Mouse (Mus musculus) monocyte, adult 5-6 weeks (primary cell): ENCODE data around the gene Mtg1. TPM values are rescaled to one million over a fixed set of nuclear protein-coding genes. Genes with fewer than 3 reads are reported as not detected.
A peak's percentile ranks its signal among the peaks of the same experiment; 100 is the strongest.
"Not testable (repeated sequence)": the region's sequence is repeated elsewhere in the genome, so short reads cannot be mapped to it uniquely, and the experiment has no call there.

Experiments
- ATAC-seq: fragments of 153-309, 156-312 bp; replicated peaks from 2 replicates; pipeline ENCODE4 v1.8.0; 2017; ENCODE audit warnings: mild to moderate bottlenecking; ENCODE audit not compliant: low TSS enrichment, insufficient number of reproducible peaks, severe bottlenecking, poor library complexity, low FRiP score
- total RNA-seq: library from RNA; stranded (forward); fragments of 200-1000, 200-491, 200-594 nt; gene quantifications from 3 replicates; pipeline ENCODE4 v1.2.3, GENCODE M21; 2017

The Mtg1 gene
- total RNA-seq, 1 experiment from 2014 or later: 4.4 TPM

GRCm38 (mm10) chr7:140125278-140126021 lies 11.9 kb upstream of the Mtg1 start:
- ATAC-seq: peak; percentile 96

GRCm38 (mm10) chr7:140126022-140126350 lies 11.4 kb upstream of the Mtg1 start:
- ATAC-seq: no peak

GRCm38 (mm10) chr7:140126934-140127333 lies 10.4 kb upstream of the Mtg1 start:
- ATAC-seq: no peak

GRCm38 (mm10) chr7:140127911-140128310 lies 9.5 kb upstream of the Mtg1 start:
- ATAC-seq: no peak

GRCm38 (mm10) chr7:140132184-140132583 lies 5.2 kb upstream of the Mtg1 start:
- not testable (repeated sequence) for ATAC-seq

GRCm38 (mm10) chr7:140134033-140134432 lies 3.3 kb upstream of the Mtg1 start:
- ATAC-seq: not testable (repeated sequence)

GRCm38 (mm10) chr7:140135106-140135770 lies 2.1 kb upstream of the Mtg1 start:
- no peak for ATAC-seq

- ATAC-seq: no peak
Observed at GRCm38 (mm10) chr7:140138021-140138310, 602 bp downstream of the Mtg1 start.

GRCm38 (mm10) chr7:140141350-140141749 lies 4.0 kb downstream of the Mtg1 start:
- peak; percentile 52; the same call in 1 of the 2 replicates for ATAC-seq

GRCm38 (mm10) chr7:140144550-140144949 lies 7.2 kb downstream of the Mtg1 start:
- no peak for ATAC-seq

- ATAC-seq: no peak
Observed at GRCm38 (mm10) chr7:140153383-140153782, 16.0 kb downstream of the Mtg1 start.

- no peak for ATAC-seq
Observed at GRCm38 (mm10) chr7:140153829-140154217, 16.5 kb downstream of the Mtg1 start.

- no peak for ATAC-seq
Observed at GRCm38 (mm10) chr7:140154218-140154927, 17.0 kb downstream of the Mtg1 start, which contains the start of gene Sprn. Gene Sprn, minus strand, starts transcription at chr7:140154877.

GRCm38 (mm10) chr7:140160363-140160762 lies 23.0 kb downstream of the Mtg1 start:
- no peak for ATAC-seq

- no peak for ATAC-seq
Observed at GRCm38 (mm10) chr7:140164664-140165063, 27.3 kb downstream of the Mtg1 start, which contains the start of gene Olfr522. Gene Olfr522, minus strand, starts transcription at chr7:140164764.

GRCm38 (mm10) chr7:140167950-140168349 lies 30.6 kb downstream of the Mtg1 start:
- no peak for ATAC-seq

GRCm38 (mm10) chr7:140169386-140169785 lies 32.0 kb downstream of the Mtg1 start:
- ATAC-seq: no peak

GRCm38 (mm10) chr7:140170863-140171262 lies 33.5 kb downstream of the Mtg1 start:
- ATAC-seq: no peak

- no peak for ATAC-seq
Observed at GRCm38 (mm10) chr7:140172936-140173335, 35.6 kb downstream of the Mtg1 start, which contains the start of gene Olfr523. Gene Olfr523, plus strand, starts transcription at chr7:140173217.

- ATAC-seq: no peak
Observed at GRCm38 (mm10) chr7:140179176-140179575, 41.8 kb downstream of the Mtg1 start.
